Mouse (Mus musculus) forebrain, postnatal 0 days (tissue): ENCODE measurements at regions not wholly inside any gene's neighbourhood (a gene's known extent, or its start where the extent isn't known, plus 50 kb on each side); places are given as distances from the start of the nearest gene placed in this dataset.

ENCODE experiments used
- ATAC-seq: fragments of 200-750 bp; cut with Nextera tagmentation; 2 replicates; pipeline ENCODE4 v1.8.0; 2017; ENCODE audit warnings: mild to moderate bottlenecking, moderate library complexity
- DNase-seq: peaks from one replicate; pipeline ENCODE4 v3.0.0-alpha.2; 2015
- H3K27ac ChIP-seq: fragments of 300-500 bp; sonication (generic); 2 replicates; pipeline ENCODE4 v1.5.1; 2014; ENCODE audit warnings: low read depth, mild to moderate bottlenecking, antibody characterized with exemption, low read length, moderate library complexity, mixed read lengths
- H3K27me3 ChIP-seq: fragments of 300-500 bp; sonication (generic); 2 replicates; pipeline ENCODE4 v1.6.1; 2014; ENCODE audit warnings: mild to moderate bottlenecking, low read length, mixed read lengths; ENCODE audit not compliant: insufficient read depth
- H3K36me3 ChIP-seq: fragments of 300-500 bp; sonication (generic); 2 replicates; pipeline ENCODE4 v1.6.1; 2014; ENCODE audit warnings: mild to moderate bottlenecking, moderate library complexity; ENCODE audit not compliant: insufficient read depth
- H3K4me1 ChIP-seq: fragments of 300-500 bp; sonication (generic); 2 replicates; pipeline ENCODE4 v1.6.1; 2014; ENCODE audit warnings: antibody characterized with exemption; ENCODE audit not compliant: insufficient read depth
- H3K4me2 ChIP-seq: fragments of 300-500 bp; sonication (generic); 2 replicates; pipeline ENCODE4 v1.6.1; 2014; ENCODE audit warnings: low read depth, mild to moderate bottlenecking, moderate library complexity
- H3K4me3 ChIP-seq: fragments of 300-500 bp; sonication (generic); 2 replicates; pipeline ENCODE4 v1.5.1; 2014; ENCODE audit warnings: low read depth, low read length, mixed read lengths
- H3K9ac ChIP-seq: fragments of 300-500 bp; sonication (generic); 2 replicates; pipeline ENCODE4 v1.6.1; 2014; ENCODE audit warnings: mild to moderate bottlenecking
- H3K9me3 ChIP-seq: fragments of 300-500 bp; sonication (generic); 2 replicates; pipeline ENCODE4 v1.6.1; 2016; ENCODE audit warnings: low read length
- CTCF ChIP-seq: sonication (generic); IDR thresholded peaks from 2 replicates; pipeline ENCODE4 v1.5.1; 2016; ENCODE audit warnings: antibody characterized with exemption, control low read depth, low read depth
- WGBS: fragments of 180-500 bp; shearing (Covaris S2); extraction: QIAGEN DNeasy Blood & Tissue Kit; methylation state at CpG from one replicate; pipeline ENCODE4 v1.1.7; 2014; 5-methylcytosine and 5-hydroxymethylcytosine counted together

- no peak overlapping the region for H3K9ac ChIP-seq
- no peaks in the 10 kb centered on the region for H3K36me3 ChIP-seq
- DNase-seq (no peak), ATAC-seq (no peak)
- H3K27me3 ChIP-seq, result no peaks in the 10 kb centered on the region
- TF ChIP-seq CTCF, result no peak
- H3K9me3 ChIP-seq, result no peaks in the 10 kb centered on the region
- no peak overlapping the region for H3K27ac ChIP-seq
- H3K4me2 ChIP-seq, result no peak overlapping the region
- no peaks in the 10 kb centered on the region for H3K4me1 ChIP-seq
- 91% methylated on average over 5 of the region's 5 CpGs for WGBS
- no peak overlapping the region for H3K4me3 ChIP-seq
Measured at GRCm38 (mm10) chr13:107576701-107577100, 467.5 kb upstream of the Smim15 start.

- H3K9me3 ChIP-seq, result no peaks in the 10 kb centered on the region
- DNase-seq, result no peak
- TF ChIP-seq CTCF, result no peak
- no peak overlapping the region for H3K9ac ChIP-seq
- WGBS, result 81% methylated on average over 3 of the region's 3 CpGs
- H3K27ac ChIP-seq, result no peak overlapping the region
- H3K27me3 ChIP-seq, result no peaks in the 10 kb centered on the region
- H3K4me3 ChIP-seq, result no peak overlapping the region
- no peaks in the 10 kb centered on the region for H3K4me1 ChIP-seq
- ATAC-seq, result no peak
- H3K4me2 ChIP-seq, result no peak overlapping the region
- no peaks in the 10 kb centered on the region for H3K36me3 ChIP-seq
Measured at GRCm38 (mm10) chr13:107575025-107575424, 469.2 kb upstream of the Smim15 start.

GRCm38 (mm10) chr13:107573499-107574355 is 470.5 kb upstream of the Smim15 start:
- ATAC-seq, result peak; percentile 48
- WGBS, result 64% methylated on average over 9 of the region's 9 CpGs
- Histone ChIP-seq H3K27me3 (no peaks in the 10 kb centered on the region), H3K27ac (no peak overlapping the region), H3K9ac (no peak overlapping the region), H3K4me2 (no peak overlapping the region), H3K9me3 (no peaks in the 10 kb centered on the region), H3K36me3 (no peaks in the 10 kb centered on the region), H3K4me1 (no peaks in the 10 kb centered on the region), H3K4me3 (no peak overlapping the region)
- DNase-seq, result peak; percentile 45
- TF ChIP-seq CTCF, result no peak

- WGBS, result 88% methylated on average over 10 of the region's 10 CpGs
Measured at GRCm38 (mm10) chr13:107571539-107571938, 472.7 kb upstream of the Smim15 start.

GRCm38 (mm10) chr13:107569477-107569876 is 474.8 kb upstream of the Smim15 start:
- H3K36me3 ChIP-seq, result no peaks in the 10 kb centered on the region
- no peaks in the 10 kb centered on the region for H3K27me3 ChIP-seq
- H3K4me1 ChIP-seq, result no peaks in the 10 kb centered on the region
- H3K9me3 ChIP-seq, result no peaks in the 10 kb centered on the region
- no peak for TF ChIP-seq CTCF
- 91% methylated on average over 2 of the region's 2 CpGs for WGBS
- DNase-seq (no peak), ATAC-seq (no peak)
- H3K4me3 ChIP-seq, result no peak overlapping the region
- no peak overlapping the region for H3K4me2 ChIP-seq
- no peak overlapping the region for H3K27ac ChIP-seq
- H3K9ac ChIP-seq, result no peak overlapping the region

More at GRCm38 (mm10) chr13:107571539-107571938, 472.7 kb upstream of the Smim15 start:
- ATAC-seq (no peak), DNase-seq (no peak)
- no peak for TF ChIP-seq CTCF
- H3K4me3 ChIP-seq, result no peak overlapping the region
- no peaks in the 10 kb centered on the region for H3K27me3 ChIP-seq
- H3K9ac ChIP-seq, result no peak overlapping the region
- H3K27ac ChIP-seq, result no peak overlapping the region
- no peaks in the 10 kb centered on the region for H3K9me3 ChIP-seq
- H3K4me1 ChIP-seq, result no peaks in the 10 kb centered on the region
- no peaks in the 10 kb centered on the region for H3K36me3 ChIP-seq
- no peak overlapping the region for H3K4me2 ChIP-seq

- Histone ChIP-seq H3K9ac (no peak overlapping the region), H3K4me2 (no peak overlapping the region), H3K9me3 (no peaks in the 10 kb centered on the region), H3K36me3 (no peaks in the 10 kb centered on the region), H3K27ac (no peak overlapping the region), H3K4me1 (no peaks in the 10 kb centered on the region), H3K4me3 (no peak overlapping the region), H3K27me3 (no peaks in the 10 kb centered on the region)
- 79% methylated on average over 7 of the region's 7 CpGs for WGBS
- ATAC-seq (no peak), DNase-seq (no peak)
- no peak for TF ChIP-seq CTCF
Measured at GRCm38 (mm10) chr13:107568701-107569121, 475.5 kb upstream of the Smim15 start.

GRCm38 (mm10) chr13:107562463-107562862 is 481.8 kb upstream of the Smim15 start:
- Histone ChIP-seq H3K4me2 (no peak overlapping the region), H3K4me1 (no peaks in the 10 kb centered on the region), H3K9me3 (no peaks in the 10 kb centered on the region), H3K27ac (no peak overlapping the region), H3K4me3 (no peak overlapping the region), H3K36me3 (no peaks in the 10 kb centered on the region), H3K9ac (no peak overlapping the region), H3K27me3 (no peaks in the 10 kb centered on the region)
- WGBS, result 87% methylated on average over 1 of the region's 1 CpGs
- DNase-seq, result no peak
- no peak for TF ChIP-seq CTCF
- no peak for ATAC-seq
